Mouse (Mus musculus) c-Kit-positive CD71-positive TER-119-negative erythroid progenitor cells, embryonic 14.5 days (primary cell): ENCODE results near the gene Olfr901.
"Not testable (repeated sequence)": the region's sequence is repeated elsewhere in the genome, so short reads cannot be mapped to it uniquely, and the experiment has no call there.

ENCODE experiments used
- DNase-seq: peaks from one replicate; pipeline ENCODE4 v3.0.0-alpha.2; 2013; ENCODE audit warnings: low read depth

Gene Olfr901

DNA sequence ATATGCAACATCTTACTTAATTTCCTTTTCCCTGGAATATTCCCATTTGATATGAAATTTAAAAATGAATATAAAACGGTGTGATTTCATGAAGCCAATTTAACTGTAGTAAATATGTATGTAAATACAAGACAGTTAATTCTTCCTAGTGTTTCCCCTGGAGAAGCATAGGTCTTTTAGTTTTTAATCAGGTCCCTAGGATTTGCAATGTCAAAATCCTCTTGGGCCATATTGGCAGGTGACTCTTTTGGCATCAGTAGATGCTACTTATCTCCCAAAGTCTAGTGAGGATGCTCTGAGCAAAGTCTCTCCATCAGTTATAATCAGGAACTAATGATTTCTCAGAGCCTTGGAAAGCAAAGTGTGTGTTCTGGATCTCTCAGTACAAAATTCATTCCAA, at the start of gene Olfr901:
TSS of gene Olfr901 (plus strand) at position 301 of the 400 bp plus-strand sequence.
- DNase-seq = no peak

DNA sequence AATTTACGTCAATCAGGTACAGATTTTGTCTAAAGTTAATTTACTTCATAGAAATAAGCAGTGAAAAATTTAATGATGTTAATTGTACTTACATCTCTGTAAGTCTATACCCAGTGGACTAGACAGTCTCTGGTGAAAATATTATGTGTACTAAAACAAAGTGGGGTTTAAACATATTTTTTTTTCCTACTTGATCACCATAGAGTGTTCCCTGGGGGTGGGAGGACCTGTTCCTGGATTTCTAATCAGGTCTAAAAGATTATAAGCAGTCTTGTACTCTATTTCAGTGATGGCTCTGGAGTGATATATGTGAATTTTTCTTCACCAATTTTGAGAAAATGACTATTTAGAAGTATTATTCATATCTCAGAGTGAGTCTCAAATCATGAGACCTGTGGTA, 27.9 kb upstream of the Olfr901 start, which contains the start of gene Olfr147:
TSS of gene Olfr147 (plus strand) at position 301 of the 400 bp plus-strand sequence.
- no peak for DNase-seq

DNA sequence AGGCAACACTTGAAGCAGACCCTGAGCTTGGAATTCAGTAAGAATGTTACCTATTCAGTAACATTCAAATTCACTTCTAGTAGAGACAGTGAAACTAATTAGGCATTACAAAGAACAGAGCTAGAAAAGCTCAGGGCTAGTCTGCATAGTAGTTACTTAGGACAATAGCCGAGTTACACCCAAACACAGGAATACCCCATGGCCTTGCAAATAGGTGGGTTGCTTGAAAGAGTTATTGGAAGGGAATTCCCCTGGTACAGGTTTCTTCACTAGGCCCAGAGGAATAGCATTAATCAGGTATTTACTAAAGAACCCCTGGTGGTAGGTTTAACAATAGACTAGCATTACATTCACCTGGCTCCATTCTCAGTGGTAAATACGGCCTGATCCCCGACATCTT, 21.8 kb upstream of the Olfr901 start:
- not testable (repeated sequence) for DNase-seq

DNA sequence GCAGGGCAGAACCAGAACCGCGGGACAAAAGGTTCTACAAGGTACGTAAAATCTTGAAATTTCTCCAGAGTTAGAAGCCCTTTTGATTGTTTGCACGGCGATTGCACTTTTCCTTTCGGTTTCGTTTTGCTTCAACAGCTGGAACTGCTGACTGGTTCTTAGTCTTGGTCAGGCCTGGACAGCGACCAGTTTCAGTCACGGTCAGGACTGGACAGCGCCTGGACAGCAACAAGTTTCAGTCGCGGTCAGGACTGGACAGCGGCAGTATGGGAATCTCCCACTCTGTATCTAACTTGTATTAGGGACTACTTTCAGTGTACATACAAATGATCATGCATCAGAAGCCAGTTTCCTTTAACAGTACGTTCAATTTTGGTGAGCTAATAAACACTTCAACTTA, 15.8 kb upstream of the Olfr901 start:
- DNase-seq = not testable (repeated sequence)

DNA sequence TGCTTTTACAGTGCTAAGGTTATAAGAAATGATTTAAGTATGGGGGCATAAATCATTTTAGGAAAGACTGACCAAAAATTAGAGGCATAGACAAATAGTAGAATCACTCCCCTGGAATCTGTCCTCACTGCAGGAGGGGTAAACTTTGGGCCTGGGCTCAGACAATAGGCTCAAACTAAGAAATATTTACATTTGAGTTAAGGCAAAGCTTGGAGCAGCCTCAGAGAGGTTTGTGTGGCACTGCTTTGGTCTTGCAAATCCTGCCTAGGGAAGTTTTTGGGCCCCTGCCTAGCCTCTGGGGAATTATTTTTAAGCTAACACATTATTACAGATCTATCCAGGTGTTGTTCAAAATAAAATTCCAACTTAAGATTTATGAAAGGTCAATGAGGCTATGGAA, 5.5 kb upstream of the Olfr901 start:
- DNase-seq = no peak

DNA sequence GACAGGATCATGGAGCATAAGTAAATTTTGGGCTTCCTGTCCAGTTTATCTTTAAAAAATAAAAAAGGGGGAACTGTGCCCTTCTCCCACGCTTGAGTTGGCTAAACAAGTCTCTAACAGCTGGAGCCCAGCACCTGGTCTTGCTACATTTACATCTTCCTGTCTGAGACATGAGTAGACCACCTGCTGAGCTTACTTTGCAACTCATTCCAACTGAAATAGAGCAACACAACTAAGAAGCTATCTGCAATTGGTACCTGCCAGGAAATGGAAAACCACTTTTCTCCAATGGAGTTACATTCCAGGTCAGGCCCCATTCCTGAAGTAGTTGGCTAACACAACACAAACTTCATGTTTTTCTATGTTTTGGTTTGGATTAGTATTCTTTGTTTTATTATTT, 2.2 kb upstream of the Olfr901 start:
- DNase-seq = no peak

DNA sequence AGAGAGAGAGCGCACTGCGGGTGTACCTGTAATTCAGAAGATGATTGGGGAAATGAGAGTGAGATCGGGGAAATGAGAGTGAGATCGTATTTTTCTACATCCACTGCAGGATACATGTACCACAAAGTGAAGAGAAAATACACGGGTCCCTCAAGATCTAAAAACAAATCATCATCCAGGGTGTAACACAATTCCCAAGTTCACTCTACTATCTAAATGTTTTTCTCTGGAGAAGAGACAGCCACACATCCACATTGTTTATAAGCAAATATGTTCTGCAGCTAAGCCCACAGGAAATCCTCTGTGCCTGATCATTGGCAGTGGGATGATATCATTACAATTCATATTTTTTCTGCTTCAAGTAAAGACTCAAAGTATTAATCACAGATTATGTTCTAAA, 18.1 kb downstream of the Olfr901 start, which contains the start of gene Olfr902:
TSS of gene Olfr902 (plus strand) at position 301 of the 400 bp plus-strand sequence.
- DNase-seq = no peak

DNA sequence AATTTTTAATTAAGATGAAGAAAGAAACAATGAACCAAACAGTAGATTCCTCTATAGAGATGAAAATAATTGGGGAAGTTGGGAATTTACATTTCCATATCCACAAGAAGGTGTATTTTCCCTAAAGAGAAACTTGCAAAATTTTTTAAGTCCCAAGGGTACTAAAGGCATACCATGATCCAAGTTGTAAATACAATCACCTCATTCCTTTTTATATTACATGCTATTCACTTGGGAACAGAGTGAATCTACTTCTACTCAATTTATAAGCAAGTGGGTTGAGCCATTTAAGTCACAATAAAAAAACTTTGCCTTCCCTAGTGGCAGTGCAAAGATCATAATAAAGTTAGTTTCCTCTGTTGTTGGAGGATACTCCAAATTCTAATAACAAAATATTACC, 33.6 kb downstream of the Olfr901 start, which contains the start of gene Olfr904:
TSS of gene Olfr904 (plus strand) at position 301 of the 400 bp plus-strand sequence.
- no peak for DNase-seq

DNA sequence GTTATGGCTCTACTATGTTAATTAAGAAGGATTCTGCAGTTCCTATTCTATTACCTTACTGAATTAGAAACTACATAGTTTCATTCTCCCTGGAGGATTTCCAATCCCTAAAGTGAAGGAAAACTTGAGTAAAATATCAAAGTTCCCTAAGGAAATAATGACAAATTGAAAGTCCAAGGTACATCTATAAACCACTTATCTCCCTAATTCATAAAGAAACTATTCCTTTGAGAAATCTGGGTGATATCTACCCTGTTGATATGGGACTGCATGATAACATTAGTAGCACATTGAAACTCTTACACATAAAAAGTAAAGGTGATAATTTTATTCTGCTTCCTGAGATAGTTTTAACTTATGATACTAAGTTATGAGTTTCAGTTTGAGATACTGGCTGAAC, 41.6 kb downstream of the Olfr901 start, which contains the start of gene Olfr905:
TSS of gene Olfr905 (plus strand) at position 301 of the 400 bp plus-strand sequence.
- no peak for DNase-seq
